Mouse (Mus musculus): ENCODE results near the gene Arhgap15.

DNA sequence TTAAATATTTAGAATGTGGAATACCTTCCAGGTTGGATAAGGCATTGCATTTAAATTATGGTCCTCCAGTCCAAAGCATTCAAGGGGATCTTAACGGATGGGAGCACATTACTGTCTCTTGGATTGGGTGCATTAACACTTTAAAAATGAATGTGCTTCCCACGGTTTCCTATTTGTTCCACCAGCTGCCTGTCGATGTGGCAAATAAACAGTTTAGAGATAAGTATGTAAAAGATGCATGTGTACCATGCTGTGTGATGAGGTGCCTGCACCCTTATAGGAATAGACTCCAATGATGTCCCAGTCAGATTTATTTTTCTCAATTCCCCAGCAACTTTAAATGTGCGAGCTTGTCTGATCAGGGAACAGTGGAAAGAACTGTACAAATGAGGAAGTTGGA is 332.6 kb downstream of the Arhgap15 start:
- no peak for TF ChIP-seq CTCF (conservative IDR thresholded peaks at IDR 0.05; ENCODE audit: insufficient read depth, insufficient read length, low read depth, low read length)
- TF ChIP-seq POLR2A (IDR thresholded peaks at IDR 0.05; ENCODE audit: low read depth, low read length) = no peak

Data from kidney, adult 2 months (tissue).